Mouse (Mus musculus): ENCODE results near the gene Nova2.

GRCm38 (mm10) chr7:18990601-18991295 lies 65.1 kb downstream of the Nova2 start, which contains the start of gene Mypop:
- TF ChIP-seq CTCF (IDR thresholded peaks at IDR 0.05; ENCODE audit: extremely low read depth, insufficient read depth, insufficient read length, insufficient replicate concordance) (no peak), POLR2A (IDR thresholded peaks at IDR 0.05; ENCODE audit: low read depth, low read length) (peak; percentile 17; the same call in 1 of the 2 replicates)
